Mouse (Mus musculus) thymus, adult 18-20 months (tissue): ENCODE measurements at regions not wholly inside any gene's neighbourhood (a gene's known extent, or its start where the extent isn't known, plus 50 kb on each side); places are given as distances from the start of the nearest gene placed in this dataset.

ENCODE experiments used
- DNase-seq, 2 experiments: peaks; one replicate each; pipeline ENCODE4 v3.0.0; 2022; ENCODE audit warnings: mixed read lengths in 2 of 2

DNA sequence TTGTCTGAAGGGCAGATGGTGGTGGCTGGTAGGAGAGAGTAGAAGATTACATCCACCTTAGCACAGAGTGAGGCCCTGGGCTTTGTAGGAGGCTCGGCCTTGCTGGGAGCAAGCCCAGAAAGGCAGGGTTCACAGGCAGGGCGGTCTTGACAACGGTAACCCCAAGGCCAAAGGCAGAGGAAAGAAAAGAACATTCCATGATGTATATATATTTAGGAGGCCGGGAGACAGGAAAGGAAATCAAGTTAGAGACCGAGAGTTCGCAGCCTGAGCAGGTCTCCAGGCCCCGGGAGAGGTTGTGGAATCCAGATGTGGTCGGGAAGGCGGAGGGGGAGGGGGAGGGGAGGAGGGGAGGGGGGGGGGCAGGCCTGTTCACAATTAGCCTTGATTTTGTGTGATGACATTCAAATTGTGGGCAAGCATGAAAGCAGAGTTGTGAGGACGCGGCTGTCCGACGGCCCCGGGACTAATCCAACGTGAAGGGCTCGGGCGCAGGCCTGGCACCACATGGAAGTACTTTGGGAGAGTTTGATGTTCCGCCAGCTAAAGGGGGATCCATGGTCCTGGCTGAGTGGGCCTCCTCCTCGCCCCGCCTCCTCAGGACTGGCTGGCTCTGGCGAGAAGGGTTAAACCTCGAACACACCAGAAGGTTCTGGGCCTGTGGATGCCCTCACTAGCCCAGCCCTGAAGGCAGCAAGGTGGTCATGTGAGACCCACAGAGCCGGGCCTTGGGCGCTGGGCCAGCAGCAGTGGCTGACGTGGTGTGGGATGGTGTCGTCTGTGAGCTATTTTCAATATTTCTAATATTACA, 131.8 kb upstream of the Gm26897 start:
- no peak for DNase-seq

DNA sequence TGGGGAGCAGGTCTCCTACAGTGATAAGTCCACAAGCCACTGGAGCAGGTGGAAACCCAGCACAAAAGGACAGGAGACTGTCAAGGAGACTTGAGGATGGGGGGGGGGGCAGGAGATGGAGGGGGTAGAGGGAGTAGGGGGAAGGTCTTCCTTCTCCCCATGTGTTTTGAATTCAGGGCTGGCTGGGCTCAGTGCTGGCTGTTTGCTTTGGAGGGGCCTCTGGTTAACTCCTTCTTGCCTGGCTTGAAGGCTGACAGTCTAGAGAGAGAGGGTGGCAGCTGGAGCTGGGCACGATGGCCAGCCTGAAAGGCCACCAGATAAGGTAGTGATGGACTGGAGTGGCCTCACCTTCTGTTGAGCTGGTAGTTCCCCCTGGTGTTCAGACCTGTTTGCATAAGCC, 120.0 kb upstream of the Gm26897 start:
- no peak for DNase-seq

DNA sequence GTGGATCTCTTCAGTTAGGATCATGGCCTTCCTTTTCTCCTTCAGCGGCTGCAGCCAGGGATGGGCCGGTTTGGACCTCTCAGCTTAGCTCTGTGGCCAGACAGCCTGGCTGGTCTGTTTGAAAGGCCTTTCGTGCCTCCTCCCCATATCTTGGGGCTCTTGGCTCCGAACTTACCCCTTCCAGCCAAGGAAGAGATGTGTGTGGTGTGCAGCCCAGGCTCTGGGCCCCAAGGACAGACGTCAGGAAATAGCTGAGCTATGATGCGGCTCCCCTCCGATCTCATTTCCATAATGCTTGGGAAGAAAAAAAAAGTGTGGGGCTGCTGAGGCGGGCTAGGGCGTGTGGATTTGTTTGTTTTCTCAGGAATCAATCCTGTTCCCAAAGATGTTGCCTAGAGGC, 113.8 kb upstream of the Gm26897 start:
- no peak for DNase-seq

DNA sequence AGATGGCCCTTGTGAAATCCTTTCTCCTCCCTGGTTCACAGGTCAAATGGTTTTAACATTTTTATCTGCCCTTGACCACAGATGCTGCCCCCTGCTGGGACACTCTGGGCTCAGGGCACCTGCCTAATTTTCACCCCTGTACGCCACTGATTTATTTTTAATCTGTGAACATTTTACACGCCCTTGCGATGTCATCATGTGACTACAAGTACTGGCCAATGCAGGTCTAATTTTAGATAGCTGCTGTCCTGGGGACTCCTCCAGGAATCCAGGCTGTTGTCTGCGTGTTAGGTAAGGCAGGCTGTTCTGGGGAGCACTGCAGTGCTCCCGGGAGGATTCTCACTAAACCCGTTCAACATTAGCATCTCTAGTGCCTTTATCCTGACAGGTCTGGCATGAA, 113.1 kb upstream of the Gm26897 start:
- no peak for DNase-seq

DNA sequence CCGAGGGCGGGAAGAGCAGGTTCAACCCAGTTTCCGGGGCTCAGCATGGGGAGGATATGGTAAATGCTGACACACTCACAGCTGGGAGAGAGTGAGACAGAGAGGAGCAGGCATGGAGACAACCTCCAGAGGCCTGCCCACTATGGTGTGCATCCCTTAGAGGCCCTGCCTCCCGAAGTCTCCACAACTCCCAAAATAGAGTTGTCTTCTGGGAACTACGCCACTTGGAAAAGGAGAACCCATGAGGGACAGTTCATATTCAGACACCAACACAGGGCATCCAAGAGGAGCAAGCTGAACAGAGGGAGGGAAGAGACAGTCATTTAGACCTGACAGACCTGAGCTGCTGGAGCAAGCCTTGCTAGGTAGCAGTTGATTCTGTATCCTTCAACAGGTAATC, 111.2 kb upstream of the Gm26897 start:
- DNase-seq = no peak

DNA sequence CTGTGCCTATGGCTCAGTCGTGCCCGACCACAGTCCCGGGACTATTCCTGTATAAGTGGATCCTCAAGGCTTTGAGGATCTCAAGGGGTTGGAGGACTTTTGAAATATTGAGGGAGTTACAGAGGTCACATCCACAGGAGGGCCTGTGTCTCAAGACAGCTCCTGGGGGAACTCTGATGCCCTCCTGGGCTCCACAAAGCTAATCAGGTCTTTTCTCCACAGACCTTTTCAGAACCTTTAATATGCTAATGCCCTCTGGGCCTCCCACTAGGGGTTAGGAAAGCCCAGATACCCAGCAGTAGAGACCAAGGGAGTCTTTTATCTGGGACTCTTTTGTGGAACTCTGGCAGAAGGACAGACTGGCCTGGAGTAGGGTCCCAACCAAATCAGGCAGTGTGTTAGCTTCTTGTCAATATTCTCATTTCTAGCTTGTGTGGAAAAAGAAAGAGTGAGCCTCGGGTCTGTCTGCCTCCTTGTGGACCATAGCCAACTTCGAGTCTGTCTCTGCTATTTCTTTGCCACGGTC, 107.4 kb upstream of the Gm26897 start:
- DNase-seq = no peak

DNA sequence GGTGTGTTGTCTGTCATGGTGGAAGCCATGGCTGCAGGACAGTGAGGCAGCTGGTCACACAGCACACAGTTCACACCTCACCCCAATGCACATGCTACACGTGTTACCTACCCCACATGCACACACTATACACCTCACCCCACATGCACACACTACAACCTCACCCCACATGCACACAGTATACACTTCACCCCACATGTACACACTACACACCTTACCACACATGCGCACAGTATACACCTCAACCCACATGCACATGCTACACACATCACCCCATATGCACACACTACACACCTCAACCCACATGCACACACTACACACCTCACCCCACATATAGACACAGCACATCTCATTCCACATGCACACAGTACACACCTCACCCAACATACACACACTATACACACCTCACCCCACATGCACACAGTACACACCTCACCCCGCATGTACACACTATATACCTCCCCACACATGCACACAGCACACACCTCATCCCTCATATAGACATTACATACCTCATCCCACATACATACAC, 103.3 kb upstream of the Gm26897 start:
- no peak for DNase-seq

DNA sequence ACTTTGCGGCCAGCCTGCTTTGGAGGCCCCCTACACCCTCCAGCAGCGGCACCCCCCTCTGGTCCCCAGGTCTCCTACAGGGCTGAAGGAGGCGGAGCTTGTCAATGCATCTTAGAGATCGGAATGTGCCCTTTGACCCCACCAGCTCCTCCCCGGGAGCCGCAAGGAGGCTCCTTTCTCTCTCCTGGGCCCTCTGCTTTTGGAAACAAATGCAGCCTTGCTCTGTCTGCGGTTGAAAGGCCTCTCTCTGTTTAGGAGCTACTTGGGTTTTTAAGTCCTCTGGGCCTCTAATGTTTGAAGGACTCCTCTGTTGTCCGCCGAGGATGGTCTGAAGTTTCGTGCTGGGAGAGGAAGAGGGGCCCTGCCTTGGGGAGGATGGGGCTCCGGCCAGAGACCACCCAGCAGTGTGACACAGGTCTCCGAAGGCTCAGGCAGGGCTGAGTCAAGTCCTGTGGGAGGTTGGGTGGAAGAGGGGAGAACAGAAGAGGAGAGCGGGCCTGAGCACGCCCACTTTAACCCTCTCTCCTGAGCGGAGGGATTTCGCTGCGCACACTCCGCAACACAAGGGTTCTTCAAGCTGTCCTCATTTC, 102.1 kb upstream of the Gm26897 start:
- DNase-seq = no peak

DNA sequence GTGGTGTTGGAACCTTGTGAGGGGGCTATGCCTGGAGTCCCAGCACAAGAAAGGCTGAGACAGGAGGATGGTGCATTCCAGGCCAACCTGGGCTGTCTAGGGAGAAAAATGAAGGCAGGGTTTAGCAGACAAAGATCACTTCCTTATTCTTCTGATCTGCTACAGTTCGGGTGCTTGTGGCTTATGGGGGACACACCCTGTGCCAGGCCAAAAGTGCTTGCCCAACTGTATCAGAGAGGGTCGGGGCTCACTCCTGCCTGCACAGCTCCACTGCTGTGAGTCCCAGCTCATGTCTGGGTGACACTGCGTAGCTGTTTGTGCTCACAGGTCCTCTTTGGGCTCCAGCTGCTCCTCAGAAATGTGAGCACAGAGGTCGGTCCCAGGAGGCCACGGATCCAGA, 98.6 kb upstream of the Gm26897 start:
- DNase-seq = no peak

DNA sequence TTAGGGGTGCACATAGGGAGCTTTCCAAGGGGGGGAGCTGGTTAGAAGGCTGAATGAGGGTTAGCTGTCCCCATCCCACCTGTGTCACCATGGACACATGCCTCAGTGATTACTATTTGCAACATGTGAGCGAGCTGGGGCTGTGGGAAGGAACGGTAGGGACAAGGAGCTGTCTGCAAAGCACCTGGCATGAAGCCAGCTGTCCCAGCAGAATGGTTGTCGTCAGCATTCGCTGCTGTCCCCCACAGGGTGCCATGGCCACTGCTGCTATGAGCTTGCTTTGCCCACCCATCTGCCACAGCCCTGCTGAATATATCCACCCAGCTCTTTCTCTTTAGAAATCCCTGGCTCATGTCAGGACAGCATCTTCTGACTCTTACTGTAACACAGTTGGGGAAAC, 96.8 kb upstream of the Gm26897 start:
- no peak for DNase-seq

DNA sequence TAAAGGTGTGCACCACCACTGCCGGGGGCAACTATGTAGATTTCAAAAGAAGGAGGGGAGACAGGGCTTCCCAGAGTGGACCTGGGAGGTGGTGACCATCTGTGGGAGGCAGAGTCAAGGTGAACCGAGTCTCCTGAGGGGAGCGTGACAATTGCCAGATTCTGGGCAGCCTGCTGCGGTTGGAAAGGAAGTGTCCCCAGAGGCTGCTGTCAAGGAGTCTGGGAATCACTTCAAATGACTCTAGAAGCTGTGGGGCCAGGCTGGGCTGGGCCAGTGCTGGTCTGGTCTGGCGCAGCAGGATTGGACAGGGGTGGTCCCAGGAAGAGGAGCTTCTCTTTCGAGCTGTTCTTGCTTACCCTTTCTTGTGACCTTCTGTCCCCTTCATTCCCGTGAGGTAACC, 95.4 kb upstream of the Gm26897 start:
- no peak for DNase-seq

DNA sequence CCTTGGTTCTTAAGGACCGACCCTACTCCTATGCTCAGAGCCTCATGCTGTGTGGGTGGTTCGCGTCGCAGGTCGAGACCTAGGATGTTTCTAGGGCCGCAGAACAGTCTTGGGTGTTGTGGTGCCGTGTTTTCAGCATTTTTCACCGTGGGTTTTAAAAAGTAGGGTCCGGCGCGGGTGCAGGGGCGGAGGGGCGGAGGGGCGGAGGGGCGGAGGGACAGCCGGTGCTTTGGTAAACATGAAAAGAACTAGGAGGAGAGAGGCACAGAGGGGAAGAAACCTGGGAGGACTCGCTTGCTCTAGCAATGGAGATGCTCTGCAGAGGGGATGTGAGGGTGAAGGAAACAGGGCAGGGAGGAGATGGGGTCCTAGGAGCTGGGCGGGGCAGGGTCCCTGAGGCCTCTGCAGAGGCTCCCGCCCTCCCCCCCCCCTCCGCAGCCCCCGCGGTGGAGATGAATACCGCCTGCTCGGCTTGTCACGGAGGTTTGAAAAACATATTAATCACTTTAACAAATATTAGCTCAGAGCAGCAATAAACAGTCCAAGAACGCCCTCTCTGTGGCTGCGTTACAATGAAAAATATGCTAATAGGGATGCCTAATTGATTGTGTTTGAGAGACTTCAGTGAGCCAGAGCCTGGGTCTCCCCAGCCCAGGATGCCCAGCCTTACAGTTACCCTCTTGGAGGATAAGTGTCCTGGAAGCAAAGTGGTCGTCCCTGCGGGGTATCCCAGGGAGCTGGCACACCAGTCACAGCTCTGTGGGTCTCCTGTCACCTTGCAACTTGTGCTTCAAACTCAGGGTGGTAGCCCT, 94.0 kb upstream of the Gm26897 start:
- no peak for DNase-seq

DNA sequence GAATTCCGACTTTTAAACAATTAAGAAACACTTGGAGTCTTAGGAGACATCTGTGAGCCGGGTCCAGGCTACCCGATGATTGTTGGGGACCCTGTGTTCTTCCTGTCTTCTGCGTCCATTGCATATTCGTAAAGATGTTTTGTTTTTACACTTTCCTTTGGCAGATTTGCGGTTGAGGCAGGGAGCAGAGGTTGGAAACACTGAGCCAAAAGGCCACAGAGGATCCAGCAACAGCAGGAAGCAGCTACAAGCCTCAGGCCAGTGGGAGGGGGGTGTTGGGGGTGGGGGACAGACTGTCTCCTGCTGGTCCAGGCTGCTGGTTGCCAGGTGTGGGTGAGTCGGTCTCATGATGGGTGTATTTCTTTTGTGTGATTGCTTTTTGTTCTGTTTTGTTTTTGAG, 92.7 kb upstream of the Gm26897 start:
- DNase-seq = no peak

DNA sequence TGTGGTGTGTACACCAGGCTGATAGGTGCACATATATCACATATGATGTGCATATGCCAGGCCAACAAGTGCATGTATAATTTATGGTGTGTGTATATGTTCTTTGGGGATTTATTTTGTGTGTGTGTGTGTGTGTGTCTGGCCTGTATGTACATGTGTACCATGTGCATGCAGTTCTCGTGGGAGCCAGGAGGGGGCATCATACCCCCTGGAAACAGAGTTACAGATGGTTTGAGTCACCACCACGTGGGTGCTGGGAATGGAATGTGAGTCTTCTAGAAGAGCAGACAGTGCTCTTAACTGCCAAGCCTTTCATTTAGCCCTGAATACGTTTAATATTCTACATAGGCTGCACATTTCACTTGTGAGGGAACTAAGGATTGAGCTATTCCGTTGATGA, 92.0 kb upstream of the Gm26897 start:
- no peak for DNase-seq

DNA sequence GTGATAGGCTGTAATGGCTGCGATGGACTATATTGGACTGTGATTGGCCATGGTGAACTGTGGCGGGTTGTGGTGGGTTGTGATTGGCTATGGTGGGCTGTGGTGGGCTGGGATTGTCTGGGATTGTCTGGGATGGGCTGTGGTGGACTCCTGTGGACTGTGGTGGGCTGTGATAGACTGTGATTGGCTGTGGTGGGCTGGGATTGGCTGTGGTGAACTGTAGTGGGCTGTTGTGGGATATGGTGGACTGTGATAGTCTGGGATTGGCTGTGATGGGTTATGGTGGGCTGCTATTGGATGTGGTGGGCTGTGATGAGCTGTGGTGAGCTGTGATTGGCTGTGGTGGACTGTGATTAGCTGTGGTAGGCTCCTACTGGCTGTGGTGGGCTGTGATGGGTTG, 89.6 kb upstream of the Gm26897 start:
- DNase-seq = no peak

DNA sequence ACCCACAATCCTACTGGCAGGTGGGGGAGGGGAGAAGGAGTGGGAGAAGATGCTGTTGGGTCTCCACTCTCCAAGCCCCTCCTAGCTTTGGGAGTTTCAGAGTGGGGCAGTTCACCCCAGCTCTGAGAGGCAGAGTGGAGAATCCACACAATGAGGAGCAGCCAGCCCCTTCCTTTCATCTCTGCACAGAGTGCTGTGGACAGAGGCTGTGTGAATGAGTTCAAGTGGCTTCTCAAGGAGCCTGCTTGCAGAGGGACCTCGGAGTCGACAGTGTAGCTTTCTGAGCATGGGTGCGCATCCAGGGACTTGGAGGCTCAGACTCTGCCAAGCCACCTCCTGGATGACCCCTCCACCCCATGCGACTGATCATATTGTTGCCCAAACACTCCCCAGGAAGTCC, 88.9 kb upstream of the Gm26897 start:
- no peak for DNase-seq

DNA sequence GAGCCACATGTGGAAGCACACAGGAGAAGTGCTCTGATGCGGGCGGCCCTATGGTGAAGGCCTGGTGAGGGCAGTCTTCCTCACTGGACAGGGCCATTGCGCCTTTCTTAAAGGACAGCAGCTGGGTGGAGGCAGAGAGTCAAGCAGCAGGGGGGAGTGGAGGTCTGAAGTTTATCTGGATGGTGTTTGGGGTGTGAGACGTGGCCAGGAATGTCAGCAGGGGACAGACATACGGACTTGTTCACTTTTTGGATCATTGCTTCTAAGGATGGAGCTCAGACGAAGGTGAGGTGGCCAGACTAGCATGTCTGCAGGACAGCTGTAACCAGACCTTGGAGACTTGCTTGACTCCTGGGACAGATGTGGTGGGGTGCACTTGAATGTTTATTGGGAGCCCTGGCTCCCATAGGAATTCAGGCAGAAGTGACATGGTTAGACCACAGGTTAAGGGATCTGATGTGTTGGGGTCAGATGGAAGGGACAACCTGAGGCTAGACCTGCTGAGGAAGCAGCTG, 86.0 kb upstream of the Gm26897 start:
- DNase-seq = no peak

DNA sequence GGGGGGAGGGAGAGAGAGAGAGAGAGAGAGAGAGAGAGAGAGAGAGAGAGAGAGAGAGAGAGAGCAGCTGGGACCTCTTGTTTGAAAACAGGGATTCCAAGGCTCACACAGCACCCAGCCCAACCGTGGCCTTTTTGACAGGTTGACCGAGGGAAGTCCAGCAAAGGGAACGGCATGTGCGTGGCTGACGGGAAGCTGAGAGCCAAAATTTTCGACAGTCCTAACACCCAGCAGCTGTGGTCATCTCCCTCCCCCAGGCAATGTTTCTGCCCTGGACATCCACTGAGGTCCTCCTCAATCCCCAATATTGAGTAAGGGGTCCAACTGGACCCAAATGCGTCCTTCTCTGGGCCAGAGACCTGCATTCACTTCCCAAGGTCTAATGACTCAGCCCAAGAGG, 85.2 kb upstream of the Gm26897 start:
- DNase-seq = no peak

DNA sequence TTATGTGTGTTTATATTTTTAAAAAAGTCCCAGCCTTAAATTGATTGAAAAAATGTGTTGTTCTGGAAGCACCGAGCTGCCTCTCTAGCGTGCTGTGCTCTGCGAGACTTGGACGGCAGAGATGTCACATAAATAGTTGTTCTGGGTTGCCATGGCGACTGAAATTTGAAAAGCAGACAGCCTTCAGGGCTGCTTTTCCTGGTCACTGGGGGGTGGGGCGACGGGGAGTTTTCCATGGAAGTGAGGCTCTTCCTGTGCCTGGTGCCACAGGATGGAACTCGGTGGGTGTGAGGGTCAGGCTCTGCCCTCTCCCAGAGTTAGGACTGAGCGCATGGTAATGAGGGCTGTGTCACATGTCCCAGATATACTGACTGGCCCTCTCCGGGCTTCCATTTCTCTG, 84.7 kb upstream of the Gm26897 start:
- DNase-seq = no peak

DNA sequence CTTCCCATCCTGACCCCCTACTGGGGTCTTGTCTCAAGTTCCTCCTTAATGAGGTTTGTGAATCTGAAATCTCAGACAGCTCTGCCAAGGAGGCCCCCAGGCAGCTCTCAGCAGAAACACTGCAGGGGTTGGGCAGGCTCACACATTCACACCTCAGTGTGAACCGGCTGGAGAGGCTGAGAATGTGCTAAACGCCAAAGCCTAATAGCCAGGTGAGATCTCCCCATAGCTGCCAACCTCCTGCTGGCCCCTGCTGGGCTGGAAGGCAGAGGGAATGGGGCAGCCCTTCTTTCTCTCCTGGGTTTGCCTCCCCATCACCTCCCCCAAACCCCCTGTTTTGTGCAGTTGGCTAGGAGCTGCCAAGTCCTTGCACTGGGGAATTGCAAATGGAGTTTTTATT, 81.3 kb upstream of the Gm26897 start:
- DNase-seq = no peak

DNA sequence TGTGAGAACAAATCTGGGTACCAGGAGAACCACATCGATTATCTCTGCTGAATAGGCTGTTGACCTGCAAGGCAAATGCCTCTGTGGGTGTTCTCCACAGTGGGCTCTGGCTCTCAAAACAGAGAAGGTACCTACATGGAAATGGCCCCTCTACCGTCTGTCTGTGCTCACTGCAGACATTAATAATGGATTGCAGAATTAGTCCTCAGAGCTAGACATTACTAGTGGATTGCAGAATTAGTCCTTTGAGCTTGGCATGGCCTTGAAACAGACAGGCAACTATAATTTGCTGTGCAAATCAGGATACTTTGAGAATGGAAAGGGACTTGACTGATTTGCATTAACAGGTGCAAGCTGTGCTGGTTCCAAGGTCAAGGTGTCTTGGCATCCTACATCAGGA, 77.3 kb upstream of the Gm26897 start:
- DNase-seq = no peak

DNA sequence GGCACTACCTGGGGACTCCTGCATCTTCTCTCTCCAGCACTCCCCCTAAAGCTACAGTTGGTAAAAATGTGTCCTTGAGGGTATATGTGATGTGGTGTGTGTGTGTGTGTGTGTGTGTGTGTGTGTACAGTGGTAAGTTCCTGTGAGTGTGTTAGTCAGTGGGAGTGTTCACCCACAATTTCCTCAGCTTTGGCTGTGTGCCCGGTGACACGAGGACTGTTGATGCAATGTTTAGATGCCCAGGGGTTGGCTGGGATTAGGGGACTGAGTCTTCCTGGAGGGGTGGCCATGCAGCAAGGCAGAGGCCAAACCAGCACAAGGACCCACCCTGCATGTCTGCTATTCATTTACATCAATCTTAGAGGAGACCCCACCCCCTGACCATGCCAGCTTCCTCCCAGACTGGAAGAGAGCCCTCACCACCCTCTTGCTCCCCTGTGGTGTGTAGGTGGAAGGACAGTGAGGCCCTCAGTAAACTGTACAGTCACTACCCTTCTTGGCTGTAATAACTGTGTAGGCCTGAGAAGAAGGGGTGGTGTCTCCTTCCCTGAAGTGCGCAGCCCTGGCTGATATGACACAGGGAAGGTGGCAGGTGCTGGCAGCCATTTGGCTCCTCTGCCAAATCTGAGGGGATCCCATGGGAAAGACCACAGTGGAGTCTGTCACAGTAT, 75.8 kb upstream of the Gm26897 start:
- no peak for DNase-seq

DNA sequence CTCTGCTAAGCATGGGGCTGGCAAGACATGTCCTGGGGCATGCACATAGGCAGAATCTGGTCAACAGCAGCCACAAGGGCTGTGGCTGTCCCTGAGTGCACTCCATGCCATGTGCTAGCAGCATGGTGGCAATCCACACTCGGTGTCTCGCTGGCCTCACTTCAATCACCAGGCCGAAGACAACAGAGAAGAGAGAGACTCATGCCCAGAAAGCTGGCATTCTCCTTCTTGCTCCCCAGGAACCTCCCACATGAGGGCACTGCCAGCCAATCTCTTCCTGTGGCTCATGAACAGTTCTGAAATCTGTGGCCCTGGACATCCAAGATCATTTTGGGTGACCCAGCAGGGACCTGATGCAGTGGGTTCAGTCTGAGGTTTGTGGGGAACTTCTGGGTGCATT, 74.5 kb upstream of the Gm26897 start:
- no peak for DNase-seq
